Mouse (Mus musculus): ENCODE measurements around the gene Nup62. TPM values are rescaled to one million over a fixed set of nuclear protein-coding genes. Genes with fewer than 3 reads are reported as not detected.

The Nup62 gene
- total RNA-seq, 2 experiments from 2014 or later, result 21.2 to 28.1 TPM

DNA sequence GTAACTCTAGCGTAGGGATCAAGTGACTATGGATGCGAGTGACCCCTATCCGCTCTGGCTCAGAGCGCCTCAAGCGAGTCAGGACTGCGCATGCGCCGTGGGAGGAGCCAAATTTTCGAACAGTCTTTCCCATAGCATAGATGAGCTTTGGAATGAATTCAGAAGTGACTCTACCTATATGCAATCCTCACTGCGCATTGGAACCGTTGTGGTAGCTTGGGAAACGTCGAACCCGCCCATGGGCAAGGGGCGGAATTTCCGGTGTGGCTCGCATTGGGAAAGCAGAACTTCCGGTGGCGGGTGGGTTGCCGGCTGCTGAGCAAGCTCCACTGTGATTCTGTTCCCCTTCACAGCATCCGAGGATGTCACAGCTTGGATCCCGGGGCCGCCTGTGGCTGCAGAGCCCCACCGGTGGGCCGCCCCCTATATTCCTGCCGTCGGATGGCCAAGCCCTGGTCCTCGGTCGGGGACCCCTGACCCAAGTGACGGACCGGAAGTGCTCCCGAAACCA lies 41.2 kb downstream of the Nup62 start, which contains the start of gene Pnkp:
TSS of gene Pnkp (plus strand) at position 98 of the 511 bp plus-strand sequence.
- peak; percentile 85 for DNase-seq
- intact Hi-C loops (cut with DNase I; ENCODE audit: low total_unique reads), result no loop called here

DNA sequence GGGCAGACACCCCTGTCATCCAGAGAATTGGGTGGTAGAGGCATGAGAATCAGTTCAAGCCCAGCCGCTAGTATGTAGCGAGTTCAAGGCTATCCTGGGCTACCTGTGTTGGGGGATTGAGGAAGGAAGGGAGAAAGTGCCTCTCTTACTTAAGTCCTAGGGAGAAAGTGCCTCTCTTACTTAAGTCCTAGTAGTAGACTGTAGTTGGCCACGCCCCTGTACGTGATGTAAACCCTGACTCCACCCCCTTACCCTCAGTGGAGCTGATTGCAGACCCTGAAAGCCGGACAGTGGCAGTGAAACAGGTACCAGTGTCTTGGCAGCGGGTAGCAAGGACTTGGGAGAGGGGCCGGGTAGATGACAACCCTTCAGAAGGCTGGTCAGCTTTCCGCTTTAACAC lies 42.0 kb downstream of the Nup62 start:
- intact Hi-C loops (cut with DNase I; ENCODE audit: low total_unique reads), result no loop called here
- DNase-seq, result no peak

DNA sequence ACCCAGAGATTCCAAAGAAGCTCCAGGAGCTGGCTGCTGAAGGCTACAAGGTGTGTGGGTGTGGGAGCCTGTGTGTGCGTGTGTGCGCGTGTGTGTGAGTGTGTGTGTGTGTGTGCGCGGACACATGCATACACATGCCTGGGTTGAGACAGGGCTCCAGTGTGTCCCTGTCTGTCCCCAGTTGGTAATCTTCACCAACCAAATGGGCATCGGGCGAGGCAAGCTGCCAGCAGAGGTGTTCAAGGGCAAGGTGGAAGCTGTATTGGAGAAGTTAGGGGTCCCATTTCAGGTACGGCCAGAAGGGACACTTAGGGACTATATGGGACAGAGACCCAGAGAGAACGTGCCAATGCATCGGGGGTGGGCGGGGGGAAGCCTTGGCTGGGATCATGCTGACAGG lies 44.0 kb downstream of the Nup62 start:
- intact Hi-C loops (cut with DNase I; ENCODE audit: low total_unique reads), result no loop called here
- no peak for DNase-seq

DNA sequence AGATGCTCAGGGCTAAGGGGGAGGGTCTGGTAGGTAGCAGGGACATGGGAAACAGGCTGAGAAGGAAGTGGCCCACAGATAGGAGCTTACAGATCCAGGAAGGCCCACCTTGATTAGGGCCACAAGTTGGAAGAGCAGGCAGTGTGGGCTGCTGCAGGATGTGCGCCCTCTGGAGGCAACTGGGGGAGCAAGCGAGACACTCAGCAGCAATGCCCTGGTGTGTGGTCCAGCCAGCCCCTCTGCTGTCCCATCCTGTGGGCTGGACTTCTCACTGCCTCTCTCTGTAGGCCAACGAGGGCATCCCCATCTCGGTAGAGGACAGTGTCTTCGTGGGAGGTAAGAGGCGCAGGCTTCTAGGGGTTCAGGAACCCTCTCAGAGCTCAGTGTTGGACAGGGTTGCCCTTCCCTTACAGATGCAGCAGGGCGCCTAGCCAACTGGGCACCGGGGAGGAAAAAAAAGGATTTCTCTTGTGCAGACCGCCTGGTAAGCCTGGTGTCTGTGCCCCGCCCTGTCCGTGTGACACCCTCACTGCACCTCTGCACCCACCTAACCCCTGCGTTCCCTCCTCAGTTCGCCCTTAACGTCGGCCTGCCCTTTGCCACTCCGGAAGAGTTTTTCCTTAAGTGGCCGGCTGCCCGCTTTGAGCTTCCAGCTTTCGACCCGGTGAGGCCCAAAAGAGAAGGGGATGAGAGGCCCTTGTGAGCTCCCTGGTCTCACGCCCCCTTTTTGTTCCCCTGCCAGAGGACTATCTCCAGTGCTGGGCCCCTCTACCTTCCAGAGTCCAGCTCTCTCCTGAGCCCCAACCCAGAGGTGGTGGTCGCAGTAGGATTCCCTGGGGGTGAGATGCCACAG lies 44.9 kb downstream of the Nup62 start:
- intact Hi-C loops (cut with DNase I; ENCODE audit: low total_unique reads), result no loop called here
- peak; percentile 79 for DNase-seq

DNA sequence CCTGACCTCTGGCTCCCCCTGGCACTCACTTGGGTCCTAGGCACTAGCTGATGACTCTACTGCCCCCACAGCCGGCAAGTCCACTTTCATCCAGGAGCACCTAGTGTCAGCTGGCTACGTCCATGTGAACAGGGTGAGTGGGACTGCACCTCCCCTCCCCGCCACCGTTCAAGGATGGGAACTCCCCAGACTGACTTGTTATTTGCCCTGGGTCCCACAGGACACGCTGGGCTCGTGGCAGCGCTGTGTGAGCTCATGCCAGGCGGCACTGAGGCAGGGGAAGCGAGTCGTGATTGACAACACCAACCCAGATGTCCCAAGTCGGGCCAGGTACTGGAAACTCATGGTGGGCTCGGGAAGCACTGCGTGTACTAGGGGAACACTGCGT lies 45.5 kb downstream of the Nup62 start:
- no peak for DNase-seq

DNA sequence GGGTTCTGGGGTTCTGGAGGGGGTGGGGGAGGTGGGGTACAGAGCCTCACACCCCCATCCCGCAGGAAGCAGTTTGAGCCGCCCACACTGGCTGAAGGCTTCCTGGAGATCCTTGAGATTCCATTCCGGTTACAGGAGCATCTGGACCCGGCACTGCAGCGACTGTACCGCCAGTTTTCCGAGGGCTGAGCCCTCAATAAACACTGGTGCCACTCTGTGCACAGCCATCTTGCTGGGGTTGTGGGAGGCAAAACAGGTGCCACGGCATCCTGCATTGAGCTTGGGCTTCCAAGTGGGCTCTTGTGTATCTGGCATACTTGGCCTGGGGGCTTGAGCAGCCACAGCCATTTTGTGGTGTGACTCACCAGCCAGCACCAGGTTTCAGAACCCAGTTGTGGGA lies 46.5 kb downstream of the Nup62 start:
- DNase-seq, result no peak
- intact Hi-C loops (cut with DNase I; ENCODE audit: low total_unique reads), result no loop called here

More for the DNA sequence above, 45.5 kb downstream of the Nup62 start:
- intact Hi-C loops (cut with DNase I; ENCODE audit: low total_unique reads), result no loop called here

DNA sequence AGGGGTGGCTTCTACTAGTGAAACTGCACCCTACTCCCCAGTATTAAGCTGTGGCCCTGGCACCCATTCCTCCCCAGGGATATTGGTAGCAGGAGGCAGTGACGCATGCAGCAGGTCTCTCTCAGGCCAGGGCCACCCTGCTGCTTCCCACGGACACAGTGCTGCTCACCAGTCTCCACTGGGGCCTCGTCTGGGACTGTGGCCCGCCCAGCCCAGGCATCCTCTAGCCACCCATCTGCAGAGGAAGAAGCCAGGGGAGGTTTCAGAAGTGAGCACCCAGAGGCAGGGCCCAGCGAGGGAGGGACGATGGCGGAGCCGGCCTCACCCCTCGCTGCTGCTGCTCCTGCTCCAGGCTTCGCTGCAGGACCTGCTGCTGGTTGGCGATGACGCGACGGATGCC lies 47.3 kb downstream of the Nup62 start:
- DNase-seq, result no peak
- intact Hi-C loops (cut with DNase I; ENCODE audit: low total_unique reads), result no loop called here

DNA sequence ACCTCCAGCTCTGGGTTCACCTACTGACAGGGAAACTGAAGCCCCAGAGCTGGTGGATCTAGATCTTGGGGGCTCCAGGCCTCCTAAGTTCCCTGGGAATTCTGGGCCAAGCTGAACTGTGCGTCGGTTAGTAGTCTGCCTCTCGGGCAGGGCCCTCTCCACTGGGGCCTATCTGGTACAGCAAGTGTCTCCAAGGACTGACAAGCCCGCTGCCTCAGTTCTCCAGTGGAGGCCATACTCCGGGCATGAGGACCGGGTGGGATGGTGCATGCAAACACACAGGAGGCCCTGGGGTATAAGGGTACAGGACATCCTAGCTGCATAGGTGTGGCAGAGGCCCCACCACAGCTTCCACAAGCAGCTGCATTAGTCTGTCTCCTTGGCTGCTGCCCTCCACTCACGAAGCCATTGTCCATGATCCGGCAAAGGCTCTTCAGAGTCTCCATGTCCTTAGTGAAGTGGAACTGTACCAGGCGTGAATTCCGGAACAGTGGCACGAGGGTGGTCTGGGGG lies 48.1 kb downstream of the Nup62 start:
- no peak for DNase-seq
- intact Hi-C loops (cut with DNase I; ENCODE audit: low total_unique reads), result no loop called here

DNA sequence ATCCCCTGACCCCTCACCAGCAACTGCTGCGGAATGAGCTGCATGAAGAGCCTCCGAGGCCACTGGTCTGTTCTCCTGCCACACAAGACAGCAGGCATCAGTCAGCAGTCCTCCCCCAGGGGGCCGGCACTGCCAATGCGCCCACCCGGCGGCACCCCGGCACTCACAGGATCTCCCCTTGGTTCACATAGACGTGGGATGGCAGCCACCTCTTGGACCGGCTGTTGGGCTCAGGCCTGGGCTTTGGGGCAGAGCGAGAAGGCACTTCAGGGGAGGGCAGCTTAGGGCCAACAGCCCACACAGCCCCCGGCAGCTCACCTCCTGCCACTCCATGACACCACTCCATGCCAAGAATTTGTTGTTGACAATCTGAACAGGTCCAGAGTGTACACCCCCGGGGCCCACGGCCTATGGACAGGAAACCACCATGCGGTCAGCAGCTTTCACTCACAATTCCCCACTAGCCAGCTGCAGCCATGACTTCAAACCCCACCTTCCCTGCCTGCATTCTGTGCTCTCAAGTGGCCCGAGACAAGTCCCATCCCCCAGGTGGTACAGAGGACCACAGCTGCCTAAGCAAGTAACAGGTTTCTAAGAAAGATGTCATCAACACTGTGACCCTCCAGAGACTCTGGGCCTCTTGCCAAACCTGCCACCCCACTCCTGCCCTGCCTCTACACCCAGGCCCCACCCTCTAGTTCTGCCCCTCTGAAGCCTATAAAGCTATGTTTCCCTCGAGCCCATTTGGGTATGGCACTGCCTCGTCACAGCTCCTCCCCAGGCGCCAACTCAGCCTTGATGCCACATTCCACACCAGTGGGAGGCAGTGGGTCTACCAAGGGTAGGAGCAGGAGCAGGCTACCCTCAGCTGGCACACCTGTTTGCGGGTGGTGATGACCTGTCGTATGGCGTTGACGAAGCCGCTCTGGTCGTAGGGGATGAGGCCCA lies 49.0 kb downstream of the Nup62 start:
- DNase-seq, result no peak
- intact Hi-C loops (cut with DNase I; ENCODE audit: low total_unique reads), result no loop called here

DNA sequence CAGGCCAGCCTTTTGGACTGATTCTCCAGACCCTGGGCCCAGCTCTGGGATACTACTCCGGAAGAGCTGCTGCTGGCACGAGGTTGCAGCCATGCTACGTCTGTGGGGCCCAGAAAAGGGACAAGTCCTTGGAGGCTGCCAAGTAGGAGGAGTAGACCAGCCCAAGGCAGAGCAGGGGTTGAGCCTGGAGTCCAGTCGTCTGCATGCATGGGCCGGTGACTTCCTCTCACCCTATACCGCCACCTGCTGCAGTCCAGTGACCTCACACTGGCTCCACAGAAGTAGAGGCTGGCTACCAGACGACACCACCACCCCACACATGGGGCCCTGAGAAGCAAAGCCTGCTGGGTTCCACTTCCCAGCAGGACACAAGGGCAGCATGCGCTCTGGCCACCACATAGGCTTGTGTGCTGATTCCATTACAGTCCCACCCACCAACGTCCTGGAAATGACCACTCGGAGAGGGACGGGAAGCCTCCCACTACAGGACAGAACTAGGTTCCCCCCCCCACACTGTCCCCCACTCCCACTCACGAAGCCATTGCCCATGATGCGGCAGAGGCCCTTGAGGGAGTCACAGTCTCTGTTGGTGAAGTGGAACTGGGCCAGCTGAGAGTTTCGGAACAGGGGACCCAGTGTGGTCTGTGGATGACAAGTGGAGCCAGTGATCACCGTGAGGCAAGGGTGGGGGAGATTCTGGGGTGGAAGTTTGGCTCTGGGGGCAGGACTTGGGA lies 50.6 kb downstream of the Nup62 start:
- peak; percentile 73 for DNase-seq
- intact Hi-C loops (cut with DNase I; ENCODE audit: low total_unique reads), result no loop called here

DNA sequence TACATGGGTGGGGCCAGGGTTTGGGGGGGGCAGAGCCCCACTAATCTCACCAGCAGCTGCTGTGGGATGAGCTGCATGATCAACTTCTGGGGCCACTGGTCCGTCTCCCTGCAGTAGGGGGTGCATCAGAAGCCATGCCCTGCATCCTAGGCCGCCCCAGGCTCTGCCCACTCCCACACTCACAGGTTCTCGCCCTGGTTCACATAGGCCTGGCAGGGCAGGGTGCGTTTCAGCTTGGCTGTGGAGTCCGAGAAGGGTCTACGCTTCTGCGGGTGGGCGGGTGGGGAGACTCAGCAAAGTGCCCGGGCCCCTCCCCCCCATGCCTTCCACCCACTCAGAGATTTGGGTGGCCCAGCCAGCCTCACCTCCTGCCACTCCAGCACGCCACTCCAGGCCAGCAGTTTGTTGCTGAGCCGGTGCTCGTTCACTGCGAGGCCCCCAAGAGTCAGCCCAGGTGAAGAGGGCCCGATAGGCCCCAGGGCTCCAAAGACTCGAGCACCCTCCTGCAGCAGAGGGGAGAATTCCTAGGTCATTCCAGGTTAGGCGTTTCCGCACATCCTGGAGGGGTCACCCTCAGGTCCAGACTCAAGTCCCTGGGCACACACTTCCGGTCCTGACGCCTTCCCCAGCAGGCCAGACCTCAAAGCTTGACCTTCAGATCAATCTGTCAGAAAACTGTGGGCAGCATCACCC lies 51.3 kb downstream of the Nup62 start:
- no peak for DNase-seq
- intact Hi-C loops (cut with DNase I; ENCODE audit: low total_unique reads), result no loop called here

DNA sequence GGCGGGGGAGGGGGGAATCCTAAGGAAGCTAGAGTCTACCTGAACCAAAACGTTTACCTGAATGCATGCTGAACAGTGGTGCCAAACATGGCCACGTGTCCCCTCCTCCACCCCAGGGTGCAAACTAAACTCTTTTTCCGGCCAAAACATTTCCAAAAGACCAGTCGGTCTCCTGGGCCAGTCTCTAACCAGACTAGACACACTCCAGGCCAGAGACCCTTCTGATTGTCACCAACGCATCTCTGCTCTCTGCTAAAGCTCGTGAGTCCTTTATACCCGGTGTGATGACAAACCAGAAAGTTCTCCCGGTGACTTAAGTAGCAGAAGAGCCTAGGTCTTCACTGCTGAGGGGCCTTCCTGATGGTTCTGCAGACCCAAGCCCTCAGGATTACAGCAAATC lies 51.9 kb downstream of the Nup62 start:
- intact Hi-C loops (cut with DNase I; ENCODE audit: low total_unique reads), result no loop called here
- DNase-seq, result no peak

DNA sequence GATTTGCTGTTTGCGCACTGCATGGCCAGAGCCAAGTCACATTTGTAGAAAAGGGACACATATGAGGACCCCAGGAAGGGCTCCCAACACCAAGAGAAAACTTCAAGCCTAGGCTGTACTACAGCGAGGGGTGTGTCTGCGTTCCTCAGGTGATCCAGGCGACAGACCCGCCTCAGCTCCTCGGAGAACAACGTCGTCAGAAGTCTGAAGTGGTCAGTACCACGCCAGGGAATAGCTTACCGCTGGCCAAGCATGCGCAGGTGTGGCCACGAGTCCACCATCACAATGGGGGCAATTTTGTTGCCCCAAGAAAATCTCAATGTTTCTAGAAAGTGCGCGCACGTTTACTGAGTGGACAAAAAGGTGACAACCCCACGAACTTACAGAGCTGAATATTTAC lies 52.6 kb downstream of the Nup62 start:
- DNase-seq, result no peak
- intact Hi-C loops (cut with DNase I; ENCODE audit: low total_unique reads), result no loop called here

DNA sequence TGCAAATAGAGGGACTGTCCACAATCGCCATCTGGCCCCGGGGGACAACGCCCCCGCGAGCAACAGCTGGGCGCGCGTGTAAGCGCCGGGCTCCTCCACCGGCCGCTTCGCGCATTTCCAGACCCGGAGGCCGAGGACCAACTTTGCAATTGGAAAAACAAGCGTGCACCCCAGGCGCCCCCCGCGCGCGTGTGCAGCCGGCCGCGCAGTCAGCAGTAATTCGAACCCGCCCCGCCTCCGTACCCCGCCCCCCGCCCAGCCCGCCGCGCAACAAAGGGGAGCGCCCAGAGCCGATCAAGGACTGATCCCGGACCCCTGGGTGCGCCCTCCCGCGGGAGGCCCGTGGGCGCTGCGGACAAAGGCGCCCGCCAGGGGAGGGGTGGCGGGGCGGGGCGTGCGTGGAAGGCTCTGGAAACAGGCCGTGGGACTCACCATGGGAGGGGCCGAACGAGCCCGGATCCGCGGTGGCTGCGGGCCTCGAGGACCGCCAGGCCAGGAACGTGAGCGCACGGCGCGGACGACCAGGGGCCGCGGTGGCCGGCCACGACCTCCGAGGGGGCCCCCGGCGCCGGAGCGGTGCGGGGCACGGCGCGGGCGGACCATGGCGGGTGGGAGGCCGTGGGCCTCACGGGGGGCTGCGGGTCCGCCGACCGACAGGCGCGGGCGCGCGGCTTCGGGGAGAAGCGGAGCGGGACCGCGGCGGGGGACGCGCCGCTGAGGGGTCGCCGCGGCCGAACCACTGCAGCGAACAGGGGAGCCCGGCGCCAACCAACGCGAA lies 53.2 kb downstream of the Nup62 start:
- intact Hi-C loops (cut with DNase I; ENCODE audit: low total_unique reads), result no loop called here
- DNase-seq, result peak; percentile 80

DNA sequence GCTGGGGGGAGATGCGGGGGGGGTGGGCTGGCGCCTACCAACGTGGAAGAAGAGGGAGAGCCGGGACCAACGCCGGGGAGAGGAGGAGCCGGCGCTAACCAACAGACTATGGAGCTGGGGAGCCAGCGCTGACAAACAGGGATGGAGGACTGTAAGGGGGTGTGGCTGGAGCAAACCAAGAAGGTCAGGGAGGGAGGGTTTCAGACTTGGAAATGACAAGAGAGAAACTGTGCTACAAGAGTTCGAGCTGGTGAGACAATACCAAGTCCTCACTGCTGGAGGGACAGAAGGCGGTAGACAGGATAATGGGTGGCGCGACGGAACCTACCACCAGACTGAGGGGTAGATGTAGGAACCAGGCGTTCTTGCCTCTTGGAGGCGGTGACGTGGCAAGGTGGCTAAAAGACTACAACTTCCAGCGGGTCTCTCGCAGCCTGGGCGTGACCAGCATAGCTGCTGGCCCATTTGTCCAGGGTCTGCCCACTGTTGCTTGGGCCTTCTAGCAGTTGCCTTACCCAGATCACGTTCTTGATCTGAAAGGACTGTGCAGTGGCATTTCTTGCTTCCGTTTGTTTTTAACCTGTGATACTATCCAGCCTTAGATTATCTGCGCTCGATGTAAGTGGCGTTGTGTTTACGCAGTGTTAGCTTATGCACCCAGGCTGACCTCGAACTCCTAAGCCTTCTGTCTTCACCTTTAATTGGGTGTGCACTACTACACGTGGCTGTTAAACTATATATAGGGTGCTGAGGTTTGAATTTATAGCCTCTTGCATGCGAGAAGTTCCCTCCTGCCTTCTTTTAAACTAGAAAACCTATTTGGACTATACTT lies 54.0 kb downstream of the Nup62 start, which contains the start of gene Ptov1:
TSS of gene Ptov1 (minus strand) at position 92 of the 832 bp plus-strand sequence.
- intact Hi-C loops (cut with DNase I; ENCODE audit: low total_unique reads), result no loop called here
- DNase-seq, result peak; percentile 94

DNA sequence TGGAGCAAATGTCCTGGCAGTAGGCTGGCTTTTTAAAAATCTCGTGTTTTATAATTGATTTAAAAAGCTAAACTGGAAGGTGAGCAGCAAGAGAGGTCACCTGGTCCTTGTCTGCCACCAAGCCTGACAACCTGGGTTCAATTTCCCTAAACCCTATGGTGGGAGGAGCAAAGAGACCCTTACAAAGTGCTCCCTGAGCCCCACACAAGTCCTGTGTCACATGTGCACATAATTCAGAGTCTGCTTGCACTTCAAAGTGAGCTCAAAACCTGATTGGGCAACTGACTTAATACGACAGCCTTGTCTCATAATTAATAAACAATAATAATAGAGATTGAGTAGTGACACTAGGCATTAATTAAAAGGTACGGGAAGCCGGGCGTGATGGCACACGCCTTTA lies 54.7 kb downstream of the Nup62 start:
- intact Hi-C loops (cut with DNase I; ENCODE audit: low total_unique reads), result no loop called here
- DNase-seq, result no peak

DNA sequence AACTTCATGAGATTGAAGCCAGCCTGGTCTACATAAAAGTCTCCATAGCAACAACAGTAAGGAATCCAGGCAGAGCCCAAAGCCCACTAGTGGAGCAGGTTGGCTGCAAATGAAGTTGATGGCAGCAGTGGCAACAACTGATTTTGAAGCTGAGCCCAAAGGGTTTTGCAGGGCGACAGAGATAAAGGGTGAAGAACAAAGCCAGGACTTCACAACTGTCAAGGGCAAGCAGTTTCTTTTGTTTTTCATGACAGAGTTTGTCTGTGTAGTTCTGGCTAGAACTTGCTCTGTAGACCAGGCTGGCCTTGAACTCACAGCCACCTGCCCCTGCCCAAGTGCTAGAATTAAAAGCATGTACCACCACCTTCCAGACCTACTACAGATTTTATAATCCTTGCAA lies 55.3 kb downstream of the Nup62 start:
- DNase-seq, result no peak
- intact Hi-C loops (cut with DNase I; ENCODE audit: low total_unique reads), result no loop called here
